Mouse (Mus musculus) testis, adult 2 months (tissue): ENCODE results near the gene Olfr1404.

Experiments used
- CTCF ChIP-seq: fragments of 200-500 bp; IDR thresholded peaks from 2 replicates; pipeline ENCODE4 v1.5.1; 2012; ENCODE audit warnings: low read depth, mild to moderate bottlenecking, inconsistent platforms, low read length, moderate library complexity; ENCODE audit not compliant: control insufficient read depth, insufficient read depth, insufficient replicate concordance
- POLR2A ChIP-seq: fragments of 200-500 bp; IDR thresholded peaks from 2 replicates; pipeline ENCODE4 v1.6.1; 2012; ENCODE audit warnings: low read depth, mild to moderate bottlenecking, inconsistent platforms, low read length, moderate library complexity; ENCODE audit not compliant: control insufficient read depth

GRCm38 (mm10) chr1:173196359-173196758 lies 15.8 kb upstream of the Olfr1404 start:
- TF ChIP-seq CTCF = no peak
- TF ChIP-seq POLR2A = no peak
